Mouse (Mus musculus) ES-Bruce4 (cell line): Measurements from ENCODE around the gene Gm10277. TPM values are rescaled to one million over a fixed set of nuclear protein-coding genes. Genes with fewer than 3 reads are reported as not detected.

Experiments
- H3K27ac ChIP-seq: 2 replicates; pipeline ENCODE4 v1.5.1; 2012; ENCODE audit warnings: low read length, inconsistent platforms; ENCODE audit not compliant: insufficient read depth
- H3K27me3 ChIP-seq: 2 replicates; pipeline ENCODE4 v1.6.1; 2012; ENCODE audit warnings: mild to moderate bottlenecking, low read length, inconsistent platforms; ENCODE audit not compliant: control insufficient read depth, poor library complexity, insufficient read depth, severe bottlenecking
- H3K36me3 ChIP-seq: 2 replicates; pipeline ENCODE4 v1.6.1; 2012; ENCODE audit warnings: inconsistent platforms, mild to moderate bottlenecking, low read length, moderate library complexity; ENCODE audit not compliant: control insufficient read depth, poor library complexity, insufficient read depth, severe bottlenecking
- H3K4me1 ChIP-seq: one replicate; pipeline ENCODE4 v1.8.1; 2011; ENCODE audit warnings: low read length; ENCODE audit not compliant: control insufficient read depth, insufficient read depth
- H3K4me3 ChIP-seq: 2 replicates; pipeline ENCODE4 v1.5.1; 2011; ENCODE audit warnings: low read depth, mild to moderate bottlenecking, low read length
- H3K9ac ChIP-seq: 2 replicates; pipeline ENCODE4 v1.6.1; 2012; ENCODE audit warnings: low read depth, mild to moderate bottlenecking, inconsistent platforms; ENCODE audit not compliant: poor library complexity, severe bottlenecking
- H3K9me3 ChIP-seq: replicated peaks from 2 replicates; pipeline ENCODE4 v1.6.1; 2012; ENCODE audit warnings: mild to moderate bottlenecking, low read length, inconsistent platforms; ENCODE audit not compliant: control insufficient read depth, poor library complexity, insufficient read depth, severe bottlenecking
- CTCF ChIP-seq: IDR thresholded peaks from one replicate; pipeline ENCODE4 v1.8.1; 2011; ENCODE audit warnings: low read depth, low read length
- EP300 ChIP-seq: IDR thresholded peaks from 2 replicates; pipeline ENCODE4 v1.6.1; 2011; ENCODE audit warnings: low read depth, low read length; ENCODE audit not compliant: insufficient read depth
- POLR2A ChIP-seq: IDR thresholded peaks from one replicate; pipeline ENCODE4 v1.8.1; 2011; ENCODE audit warnings: low read length; ENCODE audit not compliant: insufficient read depth
- polyA plus RNA-seq: library from polyadenylated mRNA; stranded (reverse); fragments of >200 nt; gene quantifications from 2 replicates; pipeline ENCODE4 v1.2.4, GENCODE M21; 2011; ENCODE audit warnings: low read depth; ENCODE audit not compliant: missing spikeins, insufficient read depth, insufficient read length

Gm10277 gene
- polyA plus RNA-seq, 1 experiment: not detected

- TF ChIP-seq CTCF (no peak), EP300 (no peak), POLR2A (no peak)
- no peaks in the 10 kb centered on the region for H3K9me3 ChIP-seq
These were observed 2.0 kb upstream of the Gm10277 start for GRCm38 (mm10) chr11:77789512-77789911.

GRCm38 (mm10) chr11:77785768-77786561, 1.6 kb downstream of the Gm10277 start:
- peaks cover 24% of the 10 kb centered on the region for H3K4me1 ChIP-seq
- TF ChIP-seq CTCF (no peak), EP300 (peak; percentile 91), POLR2A (no peak)
- no peaks in the 10 kb centered on the region for H3K36me3 ChIP-seq
- H3K9me3 ChIP-seq: no peaks in the 10 kb centered on the region
- H3K9ac ChIP-seq: no peak overlapping the region
- peak overlapping the region; percentile 83 for H3K27ac ChIP-seq
- H3K4me3 ChIP-seq: no peak overlapping the region
- no peaks in the 10 kb centered on the region for H3K27me3 ChIP-seq

More at GRCm38 (mm10) chr11:77789512-77789911, 2.0 kb upstream of the Gm10277 start:
- no peak overlapping the region for H3K27ac ChIP-seq
- H3K9ac ChIP-seq: no peak overlapping the region
- no peaks in the 10 kb centered on the region for H3K27me3 ChIP-seq
- no peaks in the 10 kb centered on the region for H3K36me3 ChIP-seq
- peaks cover 13% of the 10 kb centered on the region for H3K4me1 ChIP-seq
- H3K4me3 ChIP-seq: no peak overlapping the region

GRCm38 (mm10) chr11:77785396-77785767, 2.2 kb downstream of the Gm10277 start:
- Histone ChIP-seq H3K4me1 (peaks cover 23% of the 10 kb centered on the region), H3K27me3 (no peaks in the 10 kb centered on the region), H3K9me3 (no peaks in the 10 kb centered on the region), H3K4me3 (no peak overlapping the region), H3K27ac (peak overlapping the region; percentile 83), H3K9ac (no peak overlapping the region), H3K36me3 (no peaks in the 10 kb centered on the region)
- TF ChIP-seq CTCF (no peak), EP300 (peak; percentile 65; the same call in 1 of the 2 replicates)

GRCm38 (mm10) chr11:77784894-77785293, 2.7 kb downstream of the Gm10277 start:
- H3K27me3 ChIP-seq: no peaks in the 10 kb centered on the region
- TF ChIP-seq CTCF (no peak), POLR2A (no peak), EP300 (no peak)
- H3K36me3 ChIP-seq: no peaks in the 10 kb centered on the region
- no peaks in the 10 kb centered on the region for H3K9me3 ChIP-seq
- H3K4me1 ChIP-seq: peaks cover 20% of the 10 kb centered on the region
- no peak overlapping the region for H3K9ac ChIP-seq
- no peak overlapping the region for H3K4me3 ChIP-seq
- H3K27ac ChIP-seq: peak overlapping the region; percentile 83

GRCm38 (mm10) chr11:77783747-77784646, 3.5 kb downstream of the Gm10277 start:
- no peaks in the 10 kb centered on the region for H3K9me3 ChIP-seq
- H3K4me1 ChIP-seq: peaks cover 20% of the 10 kb centered on the region
- peak overlapping the region; percentile 83 for H3K27ac ChIP-seq
- no peaks in the 10 kb centered on the region for H3K27me3 ChIP-seq
- no peak overlapping the region for H3K4me3 ChIP-seq
- 0 out of 2 replicates have a peak overlapping the region, but pooled peaks have one; percentile 8 for H3K9ac ChIP-seq
- TF ChIP-seq EP300 (no peak), POLR2A (no peak), CTCF (no peak)
- H3K36me3 ChIP-seq: no peaks in the 10 kb centered on the region
